Mouse (Mus musculus): ENCODE results near the gene Serpina1c.
"Not testable (repeated sequence)": the region's sequence is repeated elsewhere in the genome, so short reads cannot be mapped to it uniquely, and the experiment has no call there.

Serpina1c gene

DNA sequence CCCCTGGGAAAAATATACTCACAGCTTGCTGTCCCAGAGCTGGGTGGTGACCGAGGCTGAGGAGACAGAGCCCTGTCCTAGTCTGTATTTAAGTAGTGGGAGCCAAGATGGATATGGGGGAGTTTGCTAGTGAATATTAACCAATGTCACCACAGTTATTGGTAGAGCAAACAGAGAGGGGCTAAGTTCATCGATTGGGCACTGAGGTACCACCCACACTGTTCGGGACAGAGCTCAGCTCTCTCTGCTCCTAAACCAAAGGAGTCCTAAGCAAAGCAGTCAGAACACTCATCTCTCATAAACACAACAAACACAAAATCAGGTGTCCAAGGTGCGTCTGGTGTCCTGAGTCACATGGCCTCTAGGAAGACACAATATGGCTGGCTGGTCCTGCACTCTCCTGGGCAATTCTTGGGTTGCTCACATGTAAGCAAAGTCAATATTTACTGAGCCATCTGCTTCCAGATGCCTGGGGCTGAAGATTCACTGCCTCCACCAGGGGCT lies at the start of gene Serpina1c:
Gene Serpina1c (minus strand): TSS at position 51 of the 504 bp plus-strand sequence.
- DNase-seq (ENCODE audit: low spot score), result not testable (repeated sequence)

DNA sequence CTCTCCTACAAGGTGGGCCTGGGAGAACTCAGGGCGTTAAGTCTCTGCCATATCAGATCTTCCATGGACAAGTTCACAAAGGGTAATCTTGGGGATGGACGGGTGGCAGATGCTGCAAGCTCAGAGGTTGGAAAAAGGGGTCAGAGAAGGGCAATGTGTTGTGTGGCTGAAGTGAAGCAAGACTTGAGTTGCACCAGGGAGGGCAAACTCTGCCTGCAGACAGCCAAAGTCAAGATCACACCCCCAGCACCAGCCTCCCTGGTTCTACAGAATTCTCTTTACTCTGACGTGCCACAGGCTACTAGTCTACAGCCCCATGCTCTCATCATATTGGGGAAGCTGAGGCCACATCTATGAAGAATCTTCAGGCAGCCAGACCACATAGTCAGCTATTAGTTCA lies 48.3 kb upstream of the Serpina1c start:
- not testable (repeated sequence) for DNase-seq (ENCODE audit: low spot score)

DNA sequence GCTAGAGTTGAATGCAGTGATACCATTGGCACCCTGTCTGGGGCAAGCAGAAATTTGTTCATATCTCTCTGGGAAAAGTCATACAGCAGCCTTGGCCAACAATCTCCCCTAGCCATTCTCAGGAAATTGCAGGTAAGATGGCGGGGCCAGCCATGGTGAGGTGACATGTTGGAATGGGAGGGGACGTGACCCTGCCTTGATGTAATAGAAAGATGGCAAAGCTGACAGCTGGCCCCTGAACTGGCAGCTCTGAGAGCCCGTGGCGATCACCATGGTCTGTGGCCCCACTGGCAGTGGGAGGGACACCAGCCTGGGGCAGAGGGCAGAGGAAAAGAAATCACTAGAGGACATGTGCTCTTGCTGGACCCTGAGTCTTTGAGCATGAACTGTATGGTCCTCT lies 41.6 kb upstream of the Serpina1c start:
- no peak for DNase-seq (ENCODE audit: low spot score)

DNA sequence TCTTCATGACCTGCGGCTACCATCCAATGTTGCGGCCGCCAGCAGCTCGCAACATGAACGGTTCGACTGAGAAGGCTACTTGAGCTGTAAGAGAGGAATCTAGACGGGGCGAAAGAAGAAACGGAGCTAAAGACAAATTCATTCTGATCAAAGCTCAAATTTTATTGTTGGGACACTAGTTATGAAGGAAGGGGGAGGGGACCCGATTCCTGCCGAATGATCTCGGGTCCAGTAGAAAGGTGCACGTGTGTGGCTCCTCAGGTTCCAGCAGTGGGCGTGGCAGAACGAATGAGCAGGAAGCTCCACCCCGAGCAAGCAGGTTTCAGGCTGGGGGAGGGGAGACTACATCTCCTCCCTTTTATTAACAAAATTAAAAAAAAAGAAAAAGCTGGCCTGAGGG lies 4.5 kb upstream of the Serpina1c start:
- not testable (repeated sequence) for DNase-seq (ENCODE audit: low spot score)

DNA sequence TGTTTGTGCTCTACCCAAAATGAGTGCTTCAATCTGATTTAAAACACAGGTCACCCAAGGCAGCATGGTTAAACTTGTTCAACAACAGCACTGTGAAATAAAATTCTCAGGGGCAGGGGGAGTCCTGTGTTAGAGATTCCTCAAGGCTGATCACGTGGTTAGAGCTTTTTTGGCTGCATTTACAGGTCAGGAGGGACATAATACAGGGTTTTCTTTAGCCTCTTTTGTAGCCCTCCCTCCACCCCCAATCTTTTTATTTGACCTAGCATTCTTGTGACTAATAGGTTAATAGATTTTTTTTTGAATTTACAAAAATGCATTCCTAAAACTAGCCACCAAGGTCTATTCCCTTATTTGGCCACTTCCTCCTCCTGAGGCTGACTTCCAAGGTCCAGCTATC lies 3.1 kb upstream of the Serpina1c start:
- DNase-seq (ENCODE audit: low spot score), result not testable (repeated sequence)

DNA sequence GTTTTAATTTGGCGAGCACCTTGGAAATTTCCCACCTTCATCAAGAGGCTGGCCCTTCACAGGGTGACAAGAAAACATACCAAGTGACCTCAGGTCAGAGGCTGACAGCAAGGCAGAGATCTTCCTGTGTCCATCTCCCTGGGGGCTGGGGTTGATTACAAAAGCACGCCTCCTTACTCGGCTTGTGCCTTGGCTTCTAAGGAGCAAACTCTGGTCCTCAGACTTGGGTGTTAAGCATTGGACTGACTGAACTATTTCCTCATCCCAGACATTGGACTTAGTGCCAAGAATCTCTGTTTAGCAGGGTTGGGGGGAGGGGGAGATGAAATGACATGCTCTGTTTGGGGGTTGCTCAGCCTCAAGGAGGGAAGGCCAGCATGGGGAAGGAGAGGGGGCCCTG lies 2.8 kb downstream of the Serpina1c start:
- not testable (repeated sequence) for DNase-seq (ENCODE audit: low spot score)

DNA sequence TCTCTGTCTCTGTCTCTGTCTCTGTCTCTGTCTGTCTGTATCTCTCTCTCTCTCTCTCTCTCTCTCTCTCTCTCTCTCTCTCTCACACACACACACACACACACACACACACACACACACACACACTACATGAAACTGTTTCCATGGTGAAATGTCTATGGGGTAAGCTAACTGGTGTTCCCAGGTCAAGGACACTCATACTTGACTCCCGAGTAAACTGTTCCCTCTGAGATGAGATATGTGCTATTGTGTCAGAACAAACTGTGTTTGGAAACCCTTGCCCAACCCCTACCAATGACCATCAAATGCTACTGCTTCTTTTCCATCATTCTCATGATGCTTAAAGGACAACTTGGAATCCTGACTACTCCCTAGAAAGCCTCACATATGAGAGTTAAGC lies 37.8 kb downstream of the Serpina1c start:
- not testable (repeated sequence) for DNase-seq (ENCODE audit: low spot score)

DNA sequence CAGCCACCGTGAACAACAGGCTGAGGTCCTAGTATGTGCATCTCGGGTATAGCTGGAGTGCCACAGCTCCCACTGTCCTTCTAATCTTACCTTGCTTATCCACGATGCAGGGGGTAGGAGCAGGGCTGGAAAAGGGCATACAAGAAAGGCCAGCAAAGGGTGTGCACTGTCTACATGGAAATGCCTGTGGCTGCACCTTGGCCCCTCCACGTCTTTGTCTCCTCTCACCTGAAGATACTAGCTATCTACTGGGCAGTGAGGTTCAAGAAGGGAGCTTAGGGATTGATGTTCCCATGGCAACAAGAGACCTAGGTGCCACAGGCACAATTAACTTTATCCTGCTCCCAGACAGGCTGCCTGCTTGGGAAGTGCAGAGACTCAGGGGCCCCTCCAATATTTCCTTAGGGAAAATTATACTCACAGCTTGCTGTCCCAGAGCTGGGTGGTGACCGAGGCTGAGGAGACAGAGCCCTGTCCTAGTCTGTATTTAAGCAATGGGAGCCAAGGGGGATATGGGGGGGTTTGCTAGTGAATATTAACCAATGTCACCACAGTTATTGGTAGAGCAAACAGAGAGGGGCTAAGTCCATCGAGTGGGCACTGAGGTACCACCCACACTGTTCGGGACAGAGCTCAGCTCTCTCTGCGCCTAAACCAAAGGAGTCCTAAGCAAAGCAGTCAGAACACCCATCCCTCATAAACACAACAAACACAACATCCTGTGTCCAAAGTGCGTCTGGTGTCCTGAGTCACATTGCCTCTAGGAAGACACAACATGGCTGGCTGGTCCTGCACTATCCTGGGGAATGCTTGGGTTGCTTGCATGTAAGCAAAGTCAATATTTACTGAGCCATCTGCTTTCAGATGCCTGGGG lies 41.3 kb downstream of the Serpina1c start, which contains the start of gene Serpina1a:
Gene Serpina1a (minus strand): TSS at position 462 of the 874 bp plus-strand sequence.
- DNase-seq (ENCODE audit: low spot score), result not testable (repeated sequence)

DNA sequence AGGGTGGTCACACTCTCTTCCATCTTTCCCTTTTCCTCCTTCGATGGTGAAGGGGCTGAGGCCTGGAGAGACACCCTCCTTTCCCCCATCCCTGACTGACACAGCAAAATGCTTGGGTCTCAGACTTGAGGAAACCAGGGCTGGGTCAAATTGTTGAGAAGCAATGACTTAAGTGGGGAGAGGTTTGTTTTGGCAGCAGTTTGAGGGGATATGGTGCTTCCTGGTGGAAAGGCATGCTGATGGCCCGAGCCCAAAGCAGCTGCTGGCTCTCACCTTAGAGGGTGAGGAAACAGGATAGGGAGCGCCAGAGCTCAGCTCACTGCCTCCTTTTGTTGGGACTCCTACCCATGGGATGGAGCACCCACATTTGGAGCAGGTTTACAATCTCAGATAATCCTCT lies 43.7 kb downstream of the Serpina1c start:
- DNase-seq (ENCODE audit: low spot score), result no peak

DNA sequence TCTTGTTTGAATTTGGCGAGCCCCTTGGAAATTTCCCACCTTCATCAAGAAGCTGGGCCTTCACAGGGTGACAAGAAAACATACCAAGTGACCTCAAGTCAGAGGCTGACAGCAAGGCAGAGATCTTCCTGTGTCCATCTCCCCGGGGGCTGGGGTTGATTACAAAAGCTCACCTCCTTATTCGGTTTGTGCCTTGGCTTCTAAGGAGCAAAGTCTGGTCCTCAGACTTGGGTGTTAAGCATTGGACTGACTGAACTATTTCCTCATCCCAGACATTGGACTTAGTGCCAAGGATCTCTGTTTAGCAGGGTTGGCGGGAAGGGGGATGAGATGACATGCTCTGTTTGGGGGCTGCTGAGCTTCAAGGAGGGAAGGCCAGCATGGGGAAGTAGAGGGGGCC lies 44.1 kb downstream of the Serpina1c start:
- not testable (repeated sequence) for DNase-seq (ENCODE audit: low spot score)

DNA sequence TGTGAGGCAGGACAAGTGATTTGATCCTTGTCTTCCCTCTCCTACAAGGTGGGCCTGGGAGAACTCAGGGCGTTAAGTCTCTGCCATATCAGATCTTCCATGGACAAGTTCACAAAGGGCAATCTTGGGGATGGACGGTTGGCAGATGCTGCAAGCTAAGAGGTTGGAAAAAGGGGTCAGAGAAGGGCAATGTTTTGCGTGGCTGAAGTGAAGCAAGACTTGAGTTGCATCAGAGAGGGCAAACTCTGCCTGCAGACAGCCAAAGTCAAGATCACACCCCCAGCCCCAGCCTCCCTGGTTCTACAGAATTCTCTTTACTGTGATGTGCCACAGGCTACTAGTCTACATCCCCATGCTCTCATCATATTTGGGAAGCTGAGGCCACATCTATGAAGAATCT lies 45.1 kb downstream of the Serpina1c start:
- DNase-seq (ENCODE audit: low spot score), result not testable (repeated sequence)

DNA sequence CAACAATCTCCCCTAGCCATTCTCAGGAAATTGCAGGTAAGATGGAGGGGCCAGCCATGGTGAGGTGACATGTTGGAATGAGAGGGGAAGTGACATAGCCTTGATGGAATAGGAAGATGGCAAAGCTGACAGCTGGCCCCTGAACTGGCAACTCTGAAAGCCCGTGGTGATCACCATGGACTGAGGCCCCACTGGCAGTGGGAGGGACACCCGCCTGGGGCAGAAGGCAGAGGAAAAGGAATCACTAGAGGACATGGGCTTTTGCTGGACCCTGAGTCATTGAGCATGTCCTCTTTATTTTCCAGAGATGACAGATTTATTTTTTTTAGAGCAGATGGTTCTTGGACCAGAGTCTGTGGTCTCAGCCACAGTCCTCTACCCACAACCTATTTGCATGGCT lies 51.7 kb downstream of the Serpina1c start:
- not testable (repeated sequence) for DNase-seq (ENCODE audit: low spot score)
